Mouse (Mus musculus) heart, adult 2 months (tissue): ENCODE measurements around the gene Kcnk13. TPM values are rescaled to one million over a fixed set of nuclear protein-coding genes. Genes with fewer than 3 reads are reported as not detected.

Experiments used
- DNase-seq, 2 experiments: peaks; one replicate each; pipeline ENCODE4 v3.0.0; 2021
- H3K27ac ChIP-seq: fragments of 200-600 bp; 2 replicates; pipeline ENCODE4 v1.8.1; 2022
- H3K27me3 ChIP-seq: fragments of 200-500 bp; 2 replicates; pipeline ENCODE4 v1.6.1; 2012; ENCODE audit warnings: mild to moderate bottlenecking, low read length, inconsistent platforms, mixed read lengths; ENCODE audit not compliant: control insufficient read depth, insufficient read depth
- H3K36me3 ChIP-seq: fragments of 200-500 bp; 2 replicates; pipeline ENCODE4 v1.6.1; 2012; ENCODE audit warnings: low read length, inconsistent platforms; ENCODE audit not compliant: control insufficient read depth, insufficient read depth
- H3K4me1 ChIP-seq: fragments of 200-500 bp; 2 replicates; pipeline ENCODE4 v1.6.1; 2011; ENCODE audit warnings: low read length; ENCODE audit not compliant: control insufficient read depth, insufficient read depth
- H3K4me3 ChIP-seq: fragments of 200-600 bp; 2 replicates; pipeline ENCODE4 v1.8.1; 2022
- H3K79me2 ChIP-seq: fragments of 200-500 bp; replicated peaks from 2 replicates; pipeline ENCODE4 v1.6.1; 2012; ENCODE audit warnings: mild to moderate bottlenecking, inconsistent platforms, low read length, moderate library complexity, mixed read lengths; ENCODE audit not compliant: control insufficient read depth, insufficient read depth
- H3K9ac ChIP-seq: fragments of 200-500 bp; 2 replicates; pipeline ENCODE4 v1.6.1; 2012; ENCODE audit warnings: low read depth, mild to moderate bottlenecking, control low read depth, inconsistent platforms, low read length, mixed read lengths
- CTCF ChIP-seq: fragments of 200-600 bp; IDR thresholded peaks from 2 replicates; pipeline ENCODE4 v1.8.1; 2022; ENCODE audit warnings: antibody characterized with exemption, mild to moderate bottlenecking, moderate library complexity
- EP300 ChIP-seq: fragments of 200-500 bp; IDR thresholded peaks from 2 replicates; pipeline ENCODE4 v1.6.1; 2011; ENCODE audit warnings: low read depth, low read length, control low read depth; ENCODE audit not compliant: insufficient read depth
- POLR2A ChIP-seq: fragments of 200-500 bp; IDR thresholded peaks from 2 replicates; pipeline ENCODE4 v1.6.1; 2011; ENCODE audit warnings: mild to moderate bottlenecking, low read depth, low read length, control low read depth; ENCODE audit not compliant: insufficient read depth
- WGBS: fragments of 180-500 bp; shearing (Covaris S2); methylation state at CpG from one replicate; pipeline ENCODE4 v1.1.7; 2018; 5-methylcytosine and 5-hydroxymethylcytosine counted together
- intact Hi-C: fragments of 180-260 bp; cut with DNase I; formaldehyde crosslinking; loops from one replicate; pipeline ENCODE4 v1.15.1; 2025
- polyA plus RNA-seq: library from polyadenylated mRNA; depleted of rRNA; stranded (reverse); fragments of >200 nt; gene quantifications from 2 replicates; pipeline ENCODE4 v1.2.3, GENCODE M21; 2012
- total RNA-seq, 2 experiments: library from RNA; stranded (reverse); gene quantifications; 2 replicates each; pipeline ENCODE4 v1.2.3; 2021

The Kcnk13 gene
- total and polyA plus RNA-seq, 3 experiments: 0.31 to 0.39 (median 0.35) TPM

- Histone ChIP-seq H3K4me1 (no peaks in the 10 kb centered on the region), H3K9ac (no peak overlapping the region), H3K36me3 (no peaks in the 10 kb centered on the region), H3K79me2 (no peaks in the 10 kb centered on the region), H3K4me3 (no peak overlapping the region), H3K27ac (no peak overlapping the region), H3K27me3 (no peaks in the 10 kb centered on the region)
- no peak for DNase-seq
- WGBS: 82% methylated on average over 11 of the region's 11 CpGs
- intact Hi-C loops: no loop called here
- TF ChIP-seq CTCF (no peak), EP300 (no peak), POLR2A (no peak)
Observed at GRCm38 (mm10) chr12:100093046-100093445, 128.7 kb downstream of the Kcnk13 start.

- Histone ChIP-seq H3K27me3 (no peaks in the 10 kb centered on the region; the same call in 1 of the 2 replicates), H3K4me1 (no peaks in the 10 kb centered on the region), H3K36me3 (no peaks in the 10 kb centered on the region), H3K27ac (no peak overlapping the region), H3K79me2 (no peaks in the 10 kb centered on the region), H3K4me3 (no peak overlapping the region), H3K9ac (no peak overlapping the region)
- no peak for TF ChIP-seq CTCF
- no peak for TF ChIP-seq EP300
- TF ChIP-seq POLR2A: no peak
- WGBS: 52% methylated on average over 3 of the region's 3 CpGs
- intact Hi-C loops: no loop called here
- no peak for DNase-seq
Observed at GRCm38 (mm10) chr12:100099971-100100706, 135.8 kb downstream of the Kcnk13 start.

DNA sequence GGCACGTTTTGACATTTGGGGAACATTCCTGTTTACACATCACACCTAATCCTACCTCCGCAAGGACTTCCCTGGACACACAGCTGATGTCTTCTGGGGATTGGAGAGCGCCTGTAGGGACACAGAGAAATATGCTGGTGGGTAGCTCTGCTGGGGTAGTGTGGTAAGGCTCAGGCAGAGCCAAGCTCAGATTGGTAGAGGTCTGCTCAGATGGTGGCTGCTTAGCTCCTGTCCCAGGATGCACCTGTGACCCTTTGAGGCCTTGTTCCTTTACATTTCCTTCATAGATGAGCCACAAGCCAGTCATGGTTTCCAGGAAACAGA lies 136.4 kb downstream of the Kcnk13 start:
- Histone ChIP-seq H3K4me3 (no peak overlapping the region), H3K36me3 (no peaks in the 10 kb centered on the region), H3K9ac (no peak overlapping the region), H3K27me3 (no peaks in the 10 kb centered on the region; the same call in 1 of the 2 replicates), H3K79me2 (no peaks in the 10 kb centered on the region), H3K27ac (no peak overlapping the region), H3K4me1 (no peaks in the 10 kb centered on the region)
- intact Hi-C loops: no loop called here
- no peak for DNase-seq
- no peak for TF ChIP-seq POLR2A
- whole genome bisulfite sequencing: 61% methylated on average over 3 of the region's 3 CpGs

GRCm38 (mm10) chr12:100101651-100102050 lies 137.4 kb downstream of the Kcnk13 start:
- WGBS: 77% methylated on average over 3 of the region's 3 CpGs
- no peaks in the 10 kb centered on the region for H3K4me1 ChIP-seq
- no peaks in the 10 kb centered on the region; the same call in 1 of the 2 replicates for H3K27me3 ChIP-seq
- intact Hi-C loops: no loop called here
- H3K27ac ChIP-seq: no peak overlapping the region
- DNase-seq: no peak
- no peak overlapping the region for H3K9ac ChIP-seq
- no peaks in the 10 kb centered on the region for H3K79me2 ChIP-seq
- TF ChIP-seq EP300: no peak
- TF ChIP-seq POLR2A: no peak
- TF ChIP-seq CTCF: no peak
- no peaks in the 10 kb centered on the region for H3K36me3 ChIP-seq
- H3K4me3 ChIP-seq: no peak overlapping the region

- WGBS: 84% methylated on average over 5 of the region's 5 CpGs
- no peak for DNase-seq
- no peak for TF ChIP-seq EP300
- no peak for TF ChIP-seq POLR2A
- no peak for TF ChIP-seq CTCF
- no peak overlapping the region for H3K9ac ChIP-seq
- H3K4me3 ChIP-seq: no peak overlapping the region
- no peaks in the 10 kb centered on the region for H3K4me1 ChIP-seq
- H3K27me3 ChIP-seq: no peaks in the 10 kb centered on the region; the same call in 1 of the 2 replicates
- no peaks in the 10 kb centered on the region for H3K36me3 ChIP-seq
- no peaks in the 10 kb centered on the region for H3K79me2 ChIP-seq
- H3K27ac ChIP-seq: no peak overlapping the region
- intact Hi-C loops: no loop called here
Observed at GRCm38 (mm10) chr12:100104530-100104929, 140.2 kb downstream of the Kcnk13 start.

- intact Hi-C loops: loop anchor here (2.0 to 5.0 kb wide), 5 partner anchors 142 to 1022 kb away; partner anchors contain the start of gene Kcnk13
Observed at GRCm38 (mm10) chr12:100106275-100106895, 142.1 kb downstream of the Kcnk13 start.

More at GRCm38 (mm10) chr12:100106275-100106895, 142.1 kb downstream of the Kcnk13 start:
- Histone ChIP-seq H3K4me3 (no peak overlapping the region), H3K9ac (no peak overlapping the region), H3K79me2 (peaks cover 7% of the 10 kb centered on the region; the same call in 1 of the 2 replicates), H3K27ac (no peak overlapping the region), H3K27me3 (no peaks in the 10 kb centered on the region), H3K4me1 (peaks cover 3% of the 10 kb centered on the region), H3K36me3 (no peaks in the 10 kb centered on the region; the same call in 1 of the 2 replicates)
- DNase-seq: peak; percentile 56 to 72
- TF ChIP-seq POLR2A: no peak
- TF ChIP-seq CTCF: peak; percentile 73
- TF ChIP-seq EP300: peak; percentile 72; the same call in 1 of the 2 replicates
- WGBS: 12% methylated on average over 20 of the region's 20 CpGs
